Mouse (Mus musculus): ENCODE measurements around the gene Cdhr3.

DNA sequence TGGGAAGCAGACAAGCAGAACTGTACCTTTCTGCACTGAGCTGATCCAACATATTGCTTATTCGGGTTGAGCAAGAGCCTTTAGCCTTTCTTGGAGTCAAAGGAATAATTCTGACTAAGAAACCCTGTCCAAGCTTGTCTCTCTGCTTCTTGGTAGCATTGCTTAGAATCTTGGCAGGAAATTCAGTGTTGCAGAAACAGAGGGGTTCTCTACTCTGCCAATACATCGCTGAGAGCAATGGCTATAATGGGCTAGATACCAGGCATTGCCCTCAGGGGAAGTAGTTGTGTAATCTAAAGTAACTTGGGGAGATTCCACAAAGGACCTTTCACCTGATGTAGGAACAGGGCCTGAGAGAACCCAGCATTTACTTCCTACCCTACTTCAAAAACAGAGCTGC, 62.1 kb downstream of the Cdhr3 start:
- TF ChIP-seq CTCF (IDR thresholded peaks at IDR 0.05; ENCODE audit: low read depth) (no peak), EP300 (IDR thresholded peaks at IDR 0.05; ENCODE audit: low read depth) (no peak)

All from liver, embryonic 14.5 days (tissue).